Mouse (Mus musculus) adrenal gland, adult 2 months (tissue): ENCODE measurements around the gene Gm17078. TPM values are rescaled to one million over a fixed set of nuclear protein-coding genes. Genes with fewer than 3 reads are reported as not detected.
"Not testable (repeated sequence)": the region's sequence is repeated elsewhere in the genome, so short reads cannot be mapped to it uniquely, and the experiment has no call there.

Experiments
- DNase-seq: peaks from one replicate; pipeline ENCODE4 v3.0.0; 2021
- long read RNA-seq: library from polyadenylated mRNA; stranded (forward); transcript quantifications from one replicate; pipeline ENCODE4 v2.0.0, GENCODE M21; 2021
- polyA plus RNA-seq: library from polyadenylated mRNA; depleted of rRNA; stranded (reverse); fragments of >200 nt; gene quantifications from 2 replicates; pipeline ENCODE4 v1.2.3, GENCODE M21; 2012; rRNA removed
- total RNA-seq, 2 experiments: library from RNA; stranded (reverse); gene quantifications; 2 replicates each; pipeline ENCODE4 v1.2.3; 2021

Gm17078 gene
- total RNA-seq (not detected), polyA plus RNA-seq (not detected in 2 replicates)
- long read RNA-seq, result 0 reads

GRCm38 (mm10) chr14:51611210-51611609 lies at the start of gene Gm17078:
Gene Gm17078 (minus strand): TSS chr14:51611310.
- no peak for DNase-seq

- DNase-seq, result not testable (repeated sequence)
These were observed 24.5 kb upstream of the Gm17078 start, which contains the start of gene Gm4181 for GRCm38 (mm10) chr14:51635566-51635965. Gene Gm4181 (minus strand): TSS chr14:51635666.

GRCm38 (mm10) chr14:51632426-51632825 lies 21.3 kb upstream of the Gm17078 start:
- not testable (repeated sequence) for DNase-seq

DNA sequence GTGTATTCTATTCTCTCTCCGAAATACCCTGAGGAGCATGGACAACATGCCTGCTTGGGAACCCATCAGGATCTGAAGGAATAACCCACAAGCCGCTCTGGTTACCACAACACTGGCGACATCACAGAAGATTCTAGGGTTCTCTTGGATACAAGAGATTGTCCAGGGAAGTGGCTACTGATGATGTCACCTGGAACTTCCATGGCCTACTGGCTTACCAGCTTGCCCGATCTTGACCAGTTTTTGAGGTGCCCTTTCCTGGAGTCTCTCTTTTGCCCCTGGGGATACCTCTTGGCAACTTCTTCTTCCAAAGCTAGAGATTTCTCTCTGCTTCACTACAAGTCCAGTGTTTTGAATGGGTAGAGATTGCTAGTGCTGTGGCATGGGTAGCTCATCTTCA lies 19.1 kb downstream of the Gm17078 start, which contains the start of gene Gm17174:
Gene Gm17174, minus strand, starts transcription at position 101 of the 400 bp plus-strand sequence.
- not testable (repeated sequence) for DNase-seq

GRCm38 (mm10) chr14:51573963-51574362 lies 37.1 kb downstream of the Gm17078 start, which contains the start of gene Gm17175:
Gene Gm17175 (minus strand): TSS chr14:51574063.
- DNase-seq, result not testable (repeated sequence)

Other genes starting within 250 kb of the Gm17078 start
- not detected for gene Gm7247, start 249.6 kb downstream of the Gm17078 start, total RNA-seq
- not detected in 2 replicates for gene Gm7247, start 249.6 kb downstream of the Gm17078 start, polyA plus RNA-seq
- gene Vmn2r88, start 200.5 kb downstream of the Gm17078 start, total RNA-seq, result not detected
- not detected in 2 replicates for gene Vmn2r88, start 200.5 kb downstream of the Gm17078 start, polyA plus RNA-seq
- gene Vmn2r89, start 159.5 kb downstream of the Gm17078 start, total RNA-seq, result not detected
- not detected in 2 replicates for gene Vmn2r89, start 159.5 kb downstream of the Gm17078 start, polyA plus RNA-seq
- gene Gm5622, start 58.5 kb downstream of the Gm17078 start, total RNA-seq, result not detected
- gene Gm5622, start 58.5 kb downstream of the Gm17078 start, polyA plus RNA-seq, result not detected in 2 replicates
- gene Gm17175, start 37.2 kb downstream of the Gm17078 start, total RNA-seq, result not detected
- gene Gm17175, start 37.2 kb downstream of the Gm17078 start, polyA plus RNA-seq, result not detected in 2 replicates
- not detected for gene Gm17174, start 19.2 kb downstream of the Gm17078 start, total RNA-seq
- gene Gm17174, start 19.2 kb downstream of the Gm17078 start, polyA plus RNA-seq, result not detected in 2 replicates
- gene Gm4181, start 24.4 kb upstream of the Gm17078 start, total RNA-seq, result not detected
- gene Gm4181, start 24.4 kb upstream of the Gm17078 start, polyA plus RNA-seq, result not detected in 2 replicates
- not detected for gene Gm17079, start 84.2 kb upstream of the Gm17078 start, total RNA-seq
- not detected in 2 replicates for gene Gm17079, start 84.2 kb upstream of the Gm17078 start, polyA plus RNA-seq
- gene Gm5800, start 105.9 kb upstream of the Gm17078 start, total RNA-seq, result not detected
- not detected in 2 replicates for gene Gm5800, start 105.9 kb upstream of the Gm17078 start, polyA plus RNA-seq
- not detected for gene Ang4, start 162.3 kb upstream of the Gm17078 start, total RNA-seq
- not detected in 2 replicates for gene Ang4, start 162.3 kb upstream of the Gm17078 start, polyA plus RNA-seq
- not detected for gene AY358078, start 188.7 kb upstream of the Gm17078 start, total RNA-seq
- gene AY358078, start 188.7 kb upstream of the Gm17078 start, polyA plus RNA-seq, result not detected in 2 replicates
- gene Ear6, start 242.4 kb upstream of the Gm17078 start, total RNA-seq, result not detected
- not detected in 2 replicates for gene Ear6, start 242.4 kb upstream of the Gm17078 start, polyA plus RNA-seq